Mouse (Mus musculus) forebrain, embryonic 13.5 days (tissue): Measurements from ENCODE around the gene Ccdc51. TPM values are rescaled to one million over a fixed set of nuclear protein-coding genes. Genes with fewer than 3 reads are reported as not detected.

Source experiments
- ATAC-seq: fragments of 200-750 bp; cut with Nextera tagmentation; 2 replicates; pipeline ENCODE4 v1.8.0; 2017
- H3K27ac ChIP-seq: fragments of 300-500 bp; sonication (generic); 2 replicates; pipeline ENCODE4 v1.5.1; 2015; ENCODE audit warnings: inconsistent platforms, mild to moderate bottlenecking, moderate library complexity
- H3K27me3 ChIP-seq: fragments of 300-500 bp; sonication (generic); 2 replicates; pipeline ENCODE4 v1.6.1; 2015; ENCODE audit warnings: mild to moderate bottlenecking, inconsistent platforms
- H3K36me3 ChIP-seq: fragments of 300-500 bp; sonication (generic); 2 replicates; pipeline ENCODE4 v1.6.1; 2015; ENCODE audit warnings: mild to moderate bottlenecking, inconsistent platforms; ENCODE audit not compliant: poor library complexity, severe bottlenecking
- H3K4me1 ChIP-seq: fragments of 300-500 bp; sonication (generic); 2 replicates; pipeline ENCODE4 v1.6.1; 2015; ENCODE audit warnings: inconsistent platforms
- H3K4me2 ChIP-seq: fragments of 300-500 bp; sonication (generic); 2 replicates; pipeline ENCODE4 v1.6.1; 2015; ENCODE audit warnings: inconsistent platforms, mild to moderate bottlenecking, moderate library complexity
- H3K4me3 ChIP-seq: fragments of 300-500 bp; sonication (generic); 2 replicates; pipeline ENCODE4 v1.5.1; 2015; ENCODE audit warnings: mild to moderate bottlenecking, inconsistent platforms
- H3K9ac ChIP-seq: fragments of 300-500 bp; sonication (generic); 2 replicates; pipeline ENCODE4 v1.6.1; 2015; ENCODE audit warnings: mild to moderate bottlenecking, inconsistent platforms
- H3K9me3 ChIP-seq: fragments of 300-500 bp; sonication (generic); replicated peaks from 2 replicates; pipeline ENCODE4 v1.6.1; 2016; ENCODE audit warnings: inconsistent platforms
- WGBS: fragments of 180-500 bp; shearing (Covaris S2); methylation state at CpG from one replicate; pipeline ENCODE4 v1.1.7; 2015; 5-methylcytosine and 5-hydroxymethylcytosine counted together
- polyA plus RNA-seq: library from polyadenylated mRNA; unstranded; fragments of >200 nt; fragmentation: Nextera tagmentation; extraction: Ambion mirVana; gene quantifications from 2 replicates; pipeline ENCODE4 v1.2.1, GENCODE M21; 2015

Gene Ccdc51
- polyA plus RNA-seq, 1 experiment from 2014 or later, result 18.9 TPM

DNA sequence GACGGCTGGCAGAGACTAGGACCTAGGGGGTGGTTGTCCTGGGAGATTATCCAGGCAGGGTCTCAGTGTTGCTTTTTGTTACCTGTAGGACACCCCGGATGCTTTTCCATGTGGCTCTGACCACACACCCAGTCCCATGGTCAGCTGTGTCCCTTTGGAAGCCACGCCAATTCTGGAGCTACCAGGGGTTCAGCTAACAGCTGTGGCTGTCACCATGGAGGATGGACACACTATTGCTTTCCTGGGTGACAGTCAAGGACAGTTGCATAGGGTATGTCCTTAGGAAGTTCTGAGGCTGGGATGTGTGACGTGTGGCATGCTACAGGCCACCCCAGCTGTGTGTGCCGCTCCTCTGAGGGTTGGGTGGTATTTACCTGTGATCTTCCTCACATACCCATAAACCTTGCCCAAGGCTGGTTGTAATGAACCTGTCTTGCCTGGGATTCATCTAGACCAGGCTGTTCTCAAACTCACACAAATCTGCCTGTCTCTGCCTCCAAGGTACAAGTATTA lies 19.7 kb downstream of the Ccdc51 start:
- no peak overlapping the region for H3K4me2 ChIP-seq
- no peaks in the 10 kb centered on the region for H3K9me3 ChIP-seq
- no peak for ATAC-seq
- WGBS, result 98% methylated on average over 5 of the region's 5 CpGs
- H3K27me3 ChIP-seq, result no peaks in the 10 kb centered on the region
- no peak overlapping the region for H3K4me3 ChIP-seq
- peaks cover 83% of the 10 kb centered on the region for H3K36me3 ChIP-seq
- H3K27ac ChIP-seq, result no peak overlapping the region
- H3K9ac ChIP-seq, result no peak overlapping the region
- H3K4me1 ChIP-seq, result peaks cover 48% of the 10 kb centered on the region

GRCm38 (mm10) chr9:109102541-109102940 lies 20.2 kb downstream of the Ccdc51 start:
- peaks cover 43% of the 10 kb centered on the region for H3K4me1 ChIP-seq
- H3K27ac ChIP-seq, result no peak overlapping the region
- WGBS, result 92% methylated on average over 3 of the region's 3 CpGs
- H3K36me3 ChIP-seq, result peaks cover 89% of the 10 kb centered on the region
- no peak overlapping the region for H3K4me3 ChIP-seq
- H3K9ac ChIP-seq, result peak overlapping the region; percentile 34; the same call in 1 of the 2 replicates
- H3K4me2 ChIP-seq, result no peak overlapping the region
- H3K9me3 ChIP-seq, result no peaks in the 10 kb centered on the region
- ATAC-seq, result no peak
- H3K27me3 ChIP-seq, result no peaks in the 10 kb centered on the region

GRCm38 (mm10) chr9:109103250-109103649 lies 21.0 kb downstream of the Ccdc51 start:
- 80% methylated on average over 7 of the region's 7 CpGs for WGBS
- Histone ChIP-seq H3K4me2 (no peak overlapping the region), H3K36me3 (peaks cover 96% of the 10 kb centered on the region)

DNA sequence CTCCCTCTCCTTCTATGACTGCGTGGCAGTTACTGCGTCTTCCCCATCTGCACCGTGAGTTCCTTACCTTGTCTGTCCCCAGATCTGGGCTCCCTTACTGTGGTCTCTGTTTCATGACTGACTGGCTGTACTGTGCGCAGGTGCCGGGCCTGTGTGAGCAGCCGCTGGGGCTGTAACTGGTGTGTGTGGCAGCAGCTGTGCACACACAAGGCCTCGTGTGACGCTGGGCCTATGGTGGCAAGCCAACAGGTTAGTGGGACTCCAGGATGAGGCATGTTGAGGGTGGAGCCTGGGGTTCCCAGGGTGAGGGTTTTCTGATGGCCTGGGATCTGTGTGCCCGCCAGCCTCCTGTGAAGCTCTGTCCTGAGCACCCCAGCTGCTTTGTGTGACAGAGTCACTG lies 21.8 kb downstream of the Ccdc51 start:
- 89% methylated on average over 9 of the region's 9 CpGs for WGBS
- Histone ChIP-seq H3K4me3 (no peak overlapping the region), H3K27ac (no peak overlapping the region; the same call in 1 of the 2 replicates), H3K36me3 (peaks cover 100% of the 10 kb centered on the region), H3K4me1 (peaks cover 27% of the 10 kb centered on the region), H3K9ac (no peak overlapping the region), H3K27me3 (no peaks in the 10 kb centered on the region), H3K9me3 (no peaks in the 10 kb centered on the region), H3K4me2 (no peak overlapping the region)
- ATAC-seq, result no peak

More at GRCm38 (mm10) chr9:109103250-109103649, 21.0 kb downstream of the Ccdc51 start:
- Histone ChIP-seq H3K9ac (no peak overlapping the region), H3K4me3 (no peak overlapping the region), H3K4me1 (peaks cover 36% of the 10 kb centered on the region), H3K27ac (no peak overlapping the region), H3K9me3 (no peaks in the 10 kb centered on the region), H3K27me3 (no peaks in the 10 kb centered on the region)
- no peak for ATAC-seq

GRCm38 (mm10) chr9:109105011-109105410 lies 22.7 kb downstream of the Ccdc51 start:
- no peak overlapping the region for H3K4me3 ChIP-seq
- peaks cover 19% of the 10 kb centered on the region for H3K4me1 ChIP-seq
- WGBS, result 71% methylated on average over 12 of the region's 12 CpGs
- H3K27me3 ChIP-seq, result no peaks in the 10 kb centered on the region
- ATAC-seq, result no peak
- no peaks in the 10 kb centered on the region for H3K9me3 ChIP-seq
- 0 out of 2 replicates have a peak overlapping the region, but pooled peaks have one; percentile 3 for H3K27ac ChIP-seq
- no peak overlapping the region; the same call in 1 of the 2 replicates for H3K9ac ChIP-seq
- no peak overlapping the region for H3K4me2 ChIP-seq
- peaks cover 100% of the 10 kb centered on the region for H3K36me3 ChIP-seq

GRCm38 (mm10) chr9:109105648-109106047 lies 23.4 kb downstream of the Ccdc51 start:
- no peaks in the 10 kb centered on the region for H3K27me3 ChIP-seq
- no peak overlapping the region for H3K4me3 ChIP-seq
- H3K9me3 ChIP-seq, result no peaks in the 10 kb centered on the region
- no peak overlapping the region for H3K9ac ChIP-seq
- H3K4me1 ChIP-seq, result peaks cover 17% of the 10 kb centered on the region
- H3K4me2 ChIP-seq, result no peak overlapping the region
- H3K27ac ChIP-seq, result 0 out of 2 replicates have a peak overlapping the region, but pooled peaks have one; percentile 1
- ATAC-seq, result no peak
- peaks cover 100% of the 10 kb centered on the region for H3K36me3 ChIP-seq
- WGBS, result 94% methylated on average over 12 of the region's 12 CpGs

DNA sequence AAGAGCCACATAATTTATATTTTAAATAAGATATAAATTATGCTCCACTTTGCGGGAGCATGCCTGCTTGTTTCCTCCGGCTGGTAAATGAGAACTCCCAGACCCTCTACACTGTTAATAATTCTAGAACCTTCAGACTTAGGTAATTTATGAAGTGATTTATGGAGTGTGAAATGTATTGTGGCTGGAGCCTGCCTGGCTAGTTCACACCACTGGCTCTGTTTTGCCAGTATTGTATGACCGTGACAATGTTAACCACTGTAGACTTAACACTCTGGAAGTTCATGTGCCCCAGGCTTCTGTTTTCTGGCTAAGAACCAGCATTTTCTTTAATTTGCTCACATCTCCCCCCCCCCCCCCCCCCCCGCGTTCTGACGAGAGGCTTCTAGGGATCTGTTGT lies 25.0 kb downstream of the Ccdc51 start:
- Histone ChIP-seq H3K36me3 (peaks cover 100% of the 10 kb centered on the region), H3K27me3 (no peaks in the 10 kb centered on the region), H3K27ac (no peak overlapping the region), H3K9ac (no peak overlapping the region), H3K9me3 (no peaks in the 10 kb centered on the region), H3K4me3 (no peak overlapping the region), H3K4me2 (no peak overlapping the region), H3K4me1 (peaks cover 15% of the 10 kb centered on the region)
- no peak for ATAC-seq
- WGBS, result 88% methylated on average over 5 of the region's 6 CpGs

GRCm38 (mm10) chr9:109110240-109110639 lies 27.9 kb downstream of the Ccdc51 start:
- no peak for ATAC-seq
- Histone ChIP-seq H3K36me3 (peaks cover 100% of the 10 kb centered on the region), H3K4me3 (no peak overlapping the region), H3K9ac (no peak overlapping the region), H3K27ac (no peak overlapping the region), H3K27me3 (no peaks in the 10 kb centered on the region), H3K9me3 (no peaks in the 10 kb centered on the region), H3K4me1 (peaks cover 2% of the 10 kb centered on the region; the same call in 1 of the 2 replicates), H3K4me2 (no peak overlapping the region)
- 95% methylated on average over 11 of the region's 11 CpGs for WGBS

DNA sequence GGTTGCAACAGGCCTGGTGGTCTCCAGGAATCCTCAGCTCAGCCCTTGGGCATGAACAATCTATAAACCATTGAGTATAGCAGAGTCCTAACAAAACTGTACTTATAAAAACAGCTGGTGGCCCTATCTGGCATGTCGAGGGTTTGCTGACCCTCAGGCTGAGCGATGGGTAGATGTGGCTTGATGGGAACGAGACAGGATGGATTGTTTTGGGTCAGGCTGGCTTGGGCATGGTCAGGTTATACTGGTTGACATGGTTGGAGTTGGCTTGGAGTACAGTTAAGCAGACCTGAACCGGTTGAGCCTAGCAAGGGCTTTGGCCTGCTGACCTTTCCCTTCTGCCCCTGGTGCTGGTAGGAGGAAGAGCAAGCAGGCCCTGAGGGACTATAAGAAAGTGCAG lies 28.8 kb downstream of the Ccdc51 start:
- ATAC-seq, result no peak
- Histone ChIP-seq H3K36me3 (peaks cover 100% of the 10 kb centered on the region), H3K4me2 (no peak overlapping the region), H3K4me1 (no peaks in the 10 kb centered on the region), H3K9me3 (no peaks in the 10 kb centered on the region), H3K27me3 (no peaks in the 10 kb centered on the region), H3K27ac (no peak overlapping the region), H3K4me3 (no peak overlapping the region), H3K9ac (no peak overlapping the region)
- 92% methylated on average over 4 of the region's 4 CpGs for WGBS

- 92% methylated on average over 9 of the region's 9 CpGs for WGBS
- H3K36me3 ChIP-seq, result peaks cover 100% of the 10 kb centered on the region
- ATAC-seq, result no peak
These were observed 29.3 kb downstream of the Ccdc51 start for GRCm38 (mm10) chr9:109111591-109111990.

DNA sequence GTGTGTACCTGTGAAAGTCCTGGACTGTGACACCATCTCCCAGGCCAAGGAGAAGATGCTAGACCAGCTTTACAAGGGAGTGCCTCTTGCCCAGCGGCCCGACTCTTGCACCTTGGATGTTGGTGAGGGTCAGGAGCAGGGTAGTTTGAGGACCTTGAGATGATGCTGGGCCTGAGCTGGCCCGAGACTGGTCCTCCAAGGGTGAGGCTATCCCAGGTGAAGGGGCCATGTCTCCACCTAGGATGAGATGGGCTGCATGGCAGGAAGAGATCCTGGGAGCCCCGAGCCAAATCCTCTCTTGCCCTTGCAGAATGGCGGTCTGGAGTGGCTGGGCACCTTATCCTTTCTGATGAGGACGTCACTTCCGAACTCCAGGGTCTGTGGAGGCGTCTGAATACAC lies 31.0 kb downstream of the Ccdc51 start:
- Histone ChIP-seq H3K36me3 (peaks cover 100% of the 10 kb centered on the region), H3K4me1 (no peaks in the 10 kb centered on the region), H3K27ac (no peak overlapping the region), H3K4me3 (no peak overlapping the region), H3K27me3 (no peaks in the 10 kb centered on the region), H3K9ac (no peak overlapping the region), H3K4me2 (no peak overlapping the region), H3K9me3 (no peaks in the 10 kb centered on the region)
- WGBS, result 94% methylated on average over 8 of the region's 8 CpGs
- ATAC-seq, result no peak

More at GRCm38 (mm10) chr9:109111591-109111990, 29.3 kb downstream of the Ccdc51 start:
- H3K27me3 ChIP-seq, result no peaks in the 10 kb centered on the region
- H3K27ac ChIP-seq, result no peak overlapping the region
- H3K4me2 ChIP-seq, result no peak overlapping the region
- no peak overlapping the region for H3K4me3 ChIP-seq
- H3K9me3 ChIP-seq, result no peaks in the 10 kb centered on the region
- H3K9ac ChIP-seq, result no peak overlapping the region
- no peaks in the 10 kb centered on the region for H3K4me1 ChIP-seq

DNA sequence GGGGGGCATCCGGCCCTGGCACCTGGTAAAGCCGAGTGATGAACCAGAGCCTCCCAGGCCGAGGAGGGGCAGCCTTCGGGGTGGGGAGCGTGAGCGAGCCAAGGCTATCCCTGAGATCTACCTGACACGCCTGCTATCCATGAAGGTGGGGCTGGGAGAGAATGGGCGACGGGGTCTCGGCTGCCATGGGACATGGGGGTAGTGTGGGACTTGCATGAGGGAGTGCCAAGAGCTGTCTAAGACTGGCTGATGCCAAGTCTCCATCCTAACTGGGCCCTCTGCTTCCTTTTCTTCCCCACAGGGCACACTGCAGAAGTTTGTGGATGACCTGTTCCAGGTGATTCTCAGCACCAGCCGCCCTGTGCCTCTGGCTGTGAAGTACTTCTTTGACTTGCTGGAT lies 32.0 kb downstream of the Ccdc51 start:
- no peak overlapping the region for H3K4me2 ChIP-seq
- H3K27me3 ChIP-seq, result no peaks in the 10 kb centered on the region
- H3K9ac ChIP-seq, result no peak overlapping the region
- peaks cover 100% of the 10 kb centered on the region for H3K36me3 ChIP-seq
- no peak for ATAC-seq
- H3K4me3 ChIP-seq, result no peak overlapping the region
- no peak overlapping the region for H3K27ac ChIP-seq
- no peaks in the 10 kb centered on the region for H3K4me1 ChIP-seq
- no peaks in the 10 kb centered on the region for H3K9me3 ChIP-seq
- 93% methylated on average over 11 of the region's 11 CpGs for whole genome bisulfite sequencing

- H3K9ac ChIP-seq, result no peak overlapping the region
- no peaks in the 10 kb centered on the region for H3K9me3 ChIP-seq
- H3K4me2 ChIP-seq, result no peak overlapping the region
- H3K4me1 ChIP-seq, result no peaks in the 10 kb centered on the region
- no peak overlapping the region for H3K4me3 ChIP-seq
- 95% methylated on average over 7 of the region's 7 CpGs for WGBS
- ATAC-seq, result no peak
- H3K27ac ChIP-seq, result no peak overlapping the region
- no peaks in the 10 kb centered on the region for H3K27me3 ChIP-seq
- peaks cover 100% of the 10 kb centered on the region for H3K36me3 ChIP-seq
These were observed 32.6 kb downstream of the Ccdc51 start for GRCm38 (mm10) chr9:109114871-109115270.
